Mouse (Mus musculus): ENCODE results near the gene Pold1.

Pold1 gene

DNA sequence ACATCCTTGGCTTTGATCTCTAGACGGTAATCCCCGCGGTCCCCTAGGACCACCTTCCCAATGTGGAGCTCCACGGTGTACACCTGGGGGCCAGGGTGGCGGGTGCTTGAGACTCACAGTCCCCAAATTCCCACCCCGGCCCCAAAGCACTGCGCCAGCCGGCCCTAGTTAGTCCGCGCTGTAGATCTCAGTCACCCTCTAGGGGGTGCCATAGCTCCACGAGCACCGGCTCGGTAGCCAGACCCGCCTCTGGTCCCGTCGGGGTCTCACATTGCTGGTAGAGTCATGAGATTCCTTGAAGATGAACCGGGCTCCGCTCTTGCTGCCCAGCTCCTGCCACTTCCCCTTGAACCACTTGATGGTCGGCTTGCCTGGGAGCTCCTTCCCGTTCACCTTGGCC lies 26.9 kb downstream of the Pold1 start:
- peak; percentile 90 for DNase-seq

- no peak for DNase-seq
These were observed 27.7 kb downstream of the Pold1 start for GRCm38 (mm10) chr7:44520990-44521389.

DNA sequence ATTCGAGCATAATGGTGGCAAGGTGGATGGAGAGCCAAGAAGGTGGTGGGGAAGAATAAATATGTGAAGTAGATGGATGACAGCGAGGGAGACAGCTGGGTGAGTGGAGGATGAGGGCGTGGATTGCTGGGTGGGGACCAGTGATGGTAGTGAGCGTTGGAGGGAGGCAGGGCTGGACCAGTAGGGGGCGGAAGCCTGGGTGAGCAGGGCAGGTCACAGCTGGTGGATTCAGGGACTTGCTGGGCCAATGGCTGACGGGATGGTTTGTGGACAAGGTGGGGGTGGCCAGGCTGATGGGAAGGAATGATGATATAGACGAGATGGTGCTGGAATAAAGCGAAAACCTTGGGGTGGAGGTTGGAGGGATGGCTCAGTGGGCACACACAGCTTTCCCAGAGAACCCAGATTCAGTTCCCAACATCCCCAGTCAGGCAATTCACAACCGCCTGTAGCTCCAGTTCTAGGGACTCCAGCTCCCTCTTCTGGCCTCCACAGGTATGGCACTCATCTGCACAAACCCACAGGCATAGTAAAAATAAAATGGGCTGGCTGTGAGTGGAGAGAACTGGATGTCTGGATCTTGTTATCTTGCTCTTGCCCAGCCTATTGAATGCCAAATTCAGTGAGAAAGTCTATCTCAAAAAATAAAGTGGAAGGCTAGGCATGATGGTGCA lies 29.3 kb downstream of the Pold1 start:
- peak; percentile 53 for DNase-seq

- DNase-seq: no peak
These were observed 41.2 kb downstream of the Pold1 start for GRCm38 (mm10) chr7:44507491-44507890.

DNA sequence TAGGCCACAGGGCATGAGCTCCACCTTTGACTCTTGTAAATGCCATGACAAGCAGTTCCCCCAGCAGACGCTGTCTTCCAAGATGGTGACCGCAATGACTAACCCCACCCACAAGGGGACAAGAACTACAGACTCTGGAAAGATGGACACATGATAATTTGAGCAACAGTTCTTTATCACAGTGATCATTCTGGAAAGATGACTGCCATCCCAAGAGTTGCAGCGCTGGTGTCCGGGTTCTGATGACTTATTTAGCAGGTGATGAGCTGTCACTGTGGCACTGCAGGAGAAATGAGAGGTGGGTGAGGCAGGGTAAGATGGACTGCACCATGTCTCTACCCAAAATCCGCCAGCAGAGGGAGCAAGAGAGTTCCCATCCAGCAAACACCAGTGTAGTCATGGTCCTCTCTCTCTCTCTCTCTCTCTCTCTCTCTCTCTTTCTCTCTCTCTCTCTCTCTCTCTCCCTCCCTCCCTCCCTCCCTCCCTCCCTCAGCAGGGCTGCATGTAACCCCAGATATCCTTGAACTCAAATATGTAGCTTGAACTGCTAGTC lies 47.0 kb downstream of the Pold1 start:
- peak; percentile 90 for DNase-seq

DNA sequence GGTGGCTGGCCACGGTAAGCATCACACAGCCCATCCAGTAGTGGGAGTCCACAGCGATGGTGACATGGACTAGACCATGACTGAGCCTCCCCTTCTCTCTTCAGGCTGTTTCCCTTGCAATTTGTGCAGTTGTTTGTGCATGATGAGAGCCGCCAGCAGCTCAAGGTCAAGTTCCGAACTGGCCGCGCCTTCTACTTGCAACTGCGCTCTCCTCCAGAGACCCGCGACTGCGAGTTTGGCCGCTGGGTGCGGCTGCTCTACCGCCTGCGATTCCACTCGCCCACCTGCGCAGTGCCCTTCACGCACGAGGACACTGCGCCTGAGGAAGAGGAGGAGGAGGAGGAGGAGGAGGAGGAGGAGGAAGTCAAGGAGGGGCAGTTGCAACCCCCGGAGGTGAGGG lies 48.6 kb downstream of the Pold1 start:
- DNase-seq: no peak

DNA sequence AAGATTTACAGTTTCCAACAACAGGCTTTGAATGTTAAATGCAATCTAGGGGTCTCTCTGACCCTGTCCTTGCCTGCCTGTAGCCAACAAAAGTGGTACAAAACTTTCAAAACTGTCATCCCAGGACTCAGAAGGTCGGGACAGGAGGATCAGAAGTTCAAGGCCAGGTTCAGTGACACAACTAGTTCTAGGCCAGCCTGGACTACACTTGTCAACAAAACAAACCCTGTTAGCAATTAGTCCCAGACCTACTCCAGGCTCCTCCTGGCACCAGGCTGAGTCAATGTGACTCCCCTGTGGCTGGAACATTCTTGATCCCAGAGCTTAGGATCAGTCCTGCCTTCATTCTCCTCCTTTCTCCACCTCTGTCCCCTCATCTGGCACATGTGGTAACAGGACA lies 49.7 kb downstream of the Pold1 start:
- no peak for DNase-seq

DNA sequence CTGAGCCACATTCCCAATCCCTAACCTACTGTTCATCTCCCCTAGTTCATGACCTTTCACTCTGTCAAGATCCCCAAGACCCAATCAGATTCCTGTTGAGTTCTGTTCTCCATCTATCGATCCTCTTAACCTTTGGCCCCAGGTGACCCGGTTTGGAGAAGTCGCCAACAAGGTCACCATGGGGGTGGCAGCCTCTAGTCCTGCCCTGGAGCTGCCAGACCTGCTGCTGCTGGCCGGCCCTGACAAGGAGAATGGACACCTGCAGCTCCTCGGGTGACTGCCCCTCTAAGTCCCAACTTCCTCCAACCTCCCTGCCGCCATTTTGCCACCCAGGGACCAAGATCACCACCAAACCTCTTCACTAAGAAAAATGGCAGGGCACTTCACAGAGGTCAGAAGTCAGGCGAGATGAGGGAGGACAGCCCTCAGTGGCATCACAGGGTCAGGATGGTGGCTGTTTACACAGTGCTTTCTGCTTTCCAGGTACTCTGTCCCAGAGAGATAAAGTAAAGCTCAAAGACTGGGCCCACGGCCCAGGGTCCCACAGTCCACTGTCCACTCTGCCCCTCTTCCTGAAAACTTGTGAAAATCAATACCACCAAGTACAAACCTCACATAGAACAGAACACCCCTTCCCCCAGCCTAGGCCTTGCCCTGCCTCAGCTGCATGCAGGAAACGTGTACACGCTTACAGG lies 51.1 kb downstream of the Pold1 start:
- peak; percentile 21 for DNase-seq

- DNase-seq: no peak
These were observed 51.9 kb downstream of the Pold1 start for GRCm38 (mm10) chr7:44496771-44497109.

GRCm38 (mm10) chr7:44495992-44496770 lies 52.5 kb downstream of the Pold1 start, which contains the start of the genes Emc10 and Fam71e1:
TSS of gene Emc10 (minus strand) at chr7:44496529.
TSS of gene Fam71e1 (plus strand) at chr7:44496581.
- peak; percentile 98 for DNase-seq

GRCm38 (mm10) chr7:44495086-44495485 lies 53.6 kb downstream of the Pold1 start:
- peak; percentile 7 for DNase-seq

DNA sequence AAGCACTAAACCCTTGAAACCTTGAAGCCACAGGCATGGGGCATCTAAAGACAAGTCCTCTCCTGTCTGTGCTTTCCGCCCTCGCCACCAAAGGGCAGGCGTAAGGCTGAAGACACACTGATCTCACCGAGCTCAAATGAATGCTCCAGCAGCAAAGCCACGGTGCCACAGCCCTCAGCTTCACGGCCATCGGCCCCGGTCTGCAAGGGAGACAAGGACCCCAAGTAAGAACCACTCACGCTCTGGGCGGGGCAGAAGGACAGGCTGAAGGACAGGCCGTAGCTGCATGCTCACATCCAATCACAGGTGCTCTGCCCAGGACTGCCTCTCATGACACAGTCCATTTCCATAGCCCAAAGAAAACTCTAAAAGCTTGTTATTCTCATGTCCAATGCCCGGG lies 54.0 kb downstream of the Pold1 start:
- peak; percentile 20 for DNase-seq

DNA sequence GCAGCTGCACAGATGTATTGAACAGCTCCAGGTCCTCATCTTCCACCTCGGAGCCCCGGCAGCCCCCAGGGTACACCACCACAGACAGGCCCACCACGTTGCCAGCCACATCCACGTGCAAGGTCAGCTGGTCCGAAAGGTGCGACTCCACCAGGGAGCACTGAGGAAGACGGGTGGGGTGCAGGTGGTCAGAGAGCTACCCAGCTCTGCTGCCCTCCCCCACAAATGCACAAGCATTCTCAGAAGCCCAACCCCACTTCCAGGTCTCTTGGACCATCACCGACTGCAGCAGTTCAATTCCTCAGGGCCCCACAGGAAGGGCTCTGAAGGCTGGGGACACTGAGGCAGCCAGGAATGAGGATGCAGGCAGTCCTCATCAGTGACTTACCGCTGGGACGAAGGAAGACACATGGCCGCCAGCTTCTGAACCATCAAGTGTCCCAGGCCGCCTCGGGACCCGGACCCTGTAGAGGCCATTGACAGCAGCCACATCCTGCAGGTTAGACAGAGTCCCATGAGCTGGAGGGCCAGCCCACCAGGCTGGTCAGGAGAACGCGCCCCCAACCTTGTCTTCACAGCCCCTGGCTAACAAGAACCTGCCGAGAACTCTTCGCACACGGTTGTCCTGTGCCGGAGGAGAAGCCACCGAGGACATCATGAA lies 56.4 kb downstream of the Pold1 start:
- peak; percentile 5 for DNase-seq

DNA sequence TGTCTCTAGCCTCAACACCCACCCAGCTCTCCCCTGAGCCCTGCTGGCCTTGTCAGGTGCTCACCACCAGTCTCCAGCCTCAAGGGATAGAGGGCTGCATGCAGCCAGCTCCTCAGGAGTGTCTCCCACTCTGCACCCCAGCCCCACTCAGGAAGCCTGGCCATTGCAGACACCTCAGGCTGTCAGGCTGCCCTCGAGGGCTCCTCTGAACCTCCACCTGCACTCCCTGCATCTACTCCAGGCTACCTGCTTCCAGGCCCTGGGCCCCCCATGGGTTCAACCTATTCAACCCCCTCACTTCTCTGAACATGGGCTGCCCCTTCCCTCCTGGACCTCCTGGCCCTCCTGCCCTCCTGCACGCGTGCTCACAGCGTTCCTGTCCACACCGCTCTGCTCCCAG lies 57.3 kb downstream of the Pold1 start:
- DNase-seq: no peak

GRCm38 (mm10) chr7:44490281-44490680 lies 58.4 kb downstream of the Pold1 start:
- peak; percentile 7 for DNase-seq

DNA sequence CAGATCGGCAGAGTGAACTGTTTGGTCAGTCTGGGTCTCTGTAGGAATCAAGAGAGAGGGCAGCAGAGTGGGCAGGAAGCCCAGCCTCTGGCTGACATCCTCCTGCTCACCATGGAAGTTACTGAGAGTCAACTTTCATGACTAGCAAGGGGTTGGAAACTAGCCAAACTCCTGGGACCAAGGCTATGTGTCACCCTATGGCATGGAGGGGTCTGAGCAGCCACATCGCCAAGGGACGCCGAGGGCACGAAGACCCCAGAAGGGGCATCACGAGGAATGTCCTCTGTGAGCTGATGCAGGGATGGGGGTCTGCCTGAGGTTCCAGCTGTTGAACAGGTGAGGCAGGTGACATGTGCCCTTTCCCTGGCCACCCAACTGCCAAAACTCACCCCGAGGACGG lies 60.1 kb downstream of the Pold1 start:
- peak; percentile 6 for DNase-seq

DNA sequence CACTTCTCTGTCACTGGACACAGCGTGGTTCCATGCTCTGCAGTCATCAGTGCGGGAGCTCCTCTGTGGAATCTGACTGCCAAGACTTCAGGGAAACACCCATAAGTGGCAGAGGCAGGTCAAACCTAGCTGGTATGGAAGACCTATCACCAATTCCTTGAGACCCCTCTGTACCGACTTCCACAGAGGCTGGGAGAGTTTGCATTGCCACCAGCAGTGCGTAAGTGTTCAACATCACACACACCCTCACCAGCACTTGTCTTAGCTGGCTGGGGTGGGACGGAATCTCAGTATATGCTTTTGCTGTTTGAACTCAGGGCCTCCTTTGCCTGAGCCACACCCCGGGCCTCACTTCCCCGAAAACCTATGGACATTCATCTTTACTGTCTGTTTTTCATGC lies 60.7 kb downstream of the Pold1 start:
- peak; percentile 2 for DNase-seq

- peak; percentile 4 for DNase-seq
These were observed 61.6 kb downstream of the Pold1 start for GRCm38 (mm10) chr7:44486927-44487575.

DNA sequence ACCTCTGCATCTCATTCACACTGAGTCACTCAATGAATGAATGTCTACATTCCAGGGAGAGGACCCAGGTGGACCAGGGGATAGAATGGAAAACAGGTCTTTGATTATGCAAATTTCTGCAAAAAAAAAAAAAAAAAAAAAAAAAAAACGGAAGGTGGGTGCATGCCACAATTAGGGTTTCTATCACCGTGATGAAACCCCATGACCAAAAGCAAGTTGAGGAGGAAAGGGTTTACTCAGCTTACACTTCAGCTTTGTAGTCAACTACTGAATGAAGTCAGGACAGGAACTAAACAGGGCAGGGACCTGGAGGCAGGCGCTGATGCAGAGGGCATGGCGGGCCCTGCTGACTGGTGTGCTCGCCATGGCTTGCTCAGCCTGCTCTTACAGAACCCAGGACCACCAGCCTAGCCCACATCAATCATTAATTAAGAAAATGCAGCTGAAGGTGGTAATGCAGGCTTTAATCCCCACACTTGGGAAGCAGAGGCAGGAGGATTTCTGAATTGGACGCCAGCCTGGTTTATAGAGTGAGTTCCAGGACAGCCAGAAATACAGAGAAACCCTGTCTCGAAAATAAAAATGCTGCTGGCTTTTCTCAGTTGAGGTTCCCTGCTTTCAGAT lies 63.0 kb downstream of the Pold1 start:
- DNase-seq: peak; percentile 4

DNA sequence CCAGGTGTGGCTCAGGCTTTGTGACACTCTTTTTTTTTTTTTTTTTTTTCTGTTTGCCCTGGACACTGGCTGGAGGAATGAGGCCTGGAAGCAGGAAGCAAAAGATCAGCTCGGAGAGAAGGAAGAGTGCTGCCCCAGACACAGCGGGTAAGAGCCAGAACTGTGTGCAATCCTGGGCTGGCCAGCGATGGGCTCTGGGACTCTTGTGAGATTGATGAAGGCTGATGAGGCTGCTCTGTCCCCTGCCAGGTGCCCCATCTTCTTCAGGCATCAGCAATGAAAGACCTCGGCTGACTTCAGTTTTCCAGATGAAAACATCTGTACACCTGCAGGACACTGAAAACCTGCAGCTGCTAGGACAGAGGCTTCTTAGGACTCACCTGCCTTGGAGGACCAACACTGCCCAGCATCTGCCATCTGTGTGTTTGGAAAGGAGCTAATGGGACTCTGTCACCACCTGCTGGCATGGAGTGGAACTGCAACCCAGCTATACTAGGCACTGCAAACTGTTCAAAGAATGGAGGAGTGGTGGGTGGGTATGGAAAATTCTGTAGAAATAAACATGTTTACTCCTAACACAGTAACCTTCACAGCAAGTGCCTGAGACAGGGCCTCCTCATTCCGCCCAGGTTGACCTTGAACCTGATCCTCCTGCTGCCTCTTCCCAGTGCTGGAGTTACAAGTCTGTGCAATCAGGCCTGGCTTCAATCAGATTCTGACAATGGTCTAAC lies 63.6 kb downstream of the Pold1 start:
- peak; percentile 84 for DNase-seq

- DNase-seq: no peak
These were observed 64.5 kb downstream of the Pold1 start for GRCm38 (mm10) chr7:44484109-44484508.
